Mouse (Mus musculus) left cerebral cortex, postnatal 36 days (tissue): ENCODE data around the gene Asb8. TPM values are rescaled to one million over a fixed set of nuclear protein-coding genes. Genes with fewer than 3 reads are reported as not detected.
A peak's percentile ranks its signal among the peaks of the same experiment; 100 is the strongest.

Source experiments
- DNase-seq, 2 experiments: peaks; one replicate each; pipeline ENCODE4 v3.0.0; 2021 to 2022; ENCODE audit warnings: low spot score in 2 of 2, mixed read lengths in 1 of 2
- intact Hi-C: fragments of 180-260 bp; cut with DNase I; formaldehyde crosslinking; loops from one replicate; pipeline ENCODE4 v1.15.1; 2025
- total RNA-seq, 2 experiments: library from RNA; stranded (reverse); gene quantifications; 2 replicates each; pipeline ENCODE4 v1.2.3; 2021

Gene Asb8
- total RNA-seq, 2 experiments from 2014 or later, result 48.0 to 54.0 TPM

DNA sequence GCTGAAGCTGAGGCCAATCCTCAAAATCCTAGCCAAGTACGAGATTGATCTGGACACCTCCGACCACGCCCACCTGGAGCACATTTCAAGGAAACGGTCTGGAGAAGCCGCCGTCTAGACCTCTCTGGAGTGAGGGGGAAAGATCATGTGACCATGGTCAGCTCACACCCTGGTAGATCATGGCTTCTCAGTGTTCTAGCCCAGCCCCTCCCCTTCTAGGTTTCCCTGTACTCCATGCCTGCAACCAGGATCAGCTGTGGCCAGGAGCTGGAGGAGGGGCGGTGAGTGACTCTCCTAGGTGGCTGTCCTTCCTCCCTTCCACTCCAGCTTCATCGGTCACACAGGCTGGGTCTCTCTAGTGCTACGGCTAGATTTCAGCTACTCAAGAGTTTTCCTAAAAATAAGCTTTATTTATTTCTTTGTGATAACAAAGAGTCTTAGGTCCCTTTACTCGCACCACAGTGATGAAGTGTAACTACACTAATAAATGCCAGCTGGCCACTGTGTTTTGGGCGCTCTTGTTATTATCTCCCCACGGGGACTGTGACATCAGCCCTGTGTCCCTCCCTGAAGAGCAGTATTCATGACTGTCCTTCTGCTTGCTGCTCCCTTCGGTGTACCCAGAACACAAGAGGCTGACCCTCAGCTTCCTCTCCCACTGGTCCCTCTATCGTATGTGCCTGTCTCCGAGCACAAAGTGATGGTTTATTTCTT lies 33.3 kb downstream of the Asb8 start:
- DNase-seq, result no peak
- intact Hi-C loops, result no loop called here

GRCm38 (mm10) chr15:98131451-98131850 lies 34.0 kb downstream of the Asb8 start:
- intact Hi-C loops, result no loop called here
- no peak for DNase-seq

DNA sequence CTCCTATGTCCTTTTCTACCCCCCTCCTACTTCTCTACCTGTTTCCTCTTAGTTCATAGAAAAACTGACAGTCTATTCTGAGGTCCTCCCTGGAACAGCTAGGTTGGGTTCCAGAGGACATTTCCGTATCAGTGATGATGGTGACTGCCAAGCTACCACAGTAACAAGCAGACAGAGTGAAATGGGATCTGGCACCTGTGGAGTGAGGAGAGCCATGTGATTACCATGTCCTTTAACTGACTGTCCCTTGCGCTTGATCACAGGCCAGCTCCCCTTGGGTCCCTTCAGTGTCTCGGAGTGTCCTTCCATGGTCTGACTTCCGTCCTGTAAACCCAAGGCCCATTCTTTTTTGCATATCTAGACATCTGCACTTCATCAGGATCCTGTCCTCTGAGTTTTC lies 34.4 kb downstream of the Asb8 start:
- no peak for DNase-seq
- intact Hi-C loops, result no loop called here

- DNase-seq, result no peak
- intact Hi-C loops, result no loop called here
Observed at GRCm38 (mm10) chr15:98120831-98121230, 44.6 kb downstream of the Asb8 start.

- intact Hi-C loops, result no loop called here
- no peak for DNase-seq
Observed at GRCm38 (mm10) chr15:98119363-98119762, 46.1 kb downstream of the Asb8 start.

GRCm38 (mm10) chr15:98116287-98116686 lies 49.1 kb downstream of the Asb8 start:
- intact Hi-C loops, result no loop called here
- no peak for DNase-seq

- intact Hi-C loops, result no loop called here
- no peak for DNase-seq
Observed at GRCm38 (mm10) chr15:98115779-98116163, 49.7 kb downstream of the Asb8 start.

DNA sequence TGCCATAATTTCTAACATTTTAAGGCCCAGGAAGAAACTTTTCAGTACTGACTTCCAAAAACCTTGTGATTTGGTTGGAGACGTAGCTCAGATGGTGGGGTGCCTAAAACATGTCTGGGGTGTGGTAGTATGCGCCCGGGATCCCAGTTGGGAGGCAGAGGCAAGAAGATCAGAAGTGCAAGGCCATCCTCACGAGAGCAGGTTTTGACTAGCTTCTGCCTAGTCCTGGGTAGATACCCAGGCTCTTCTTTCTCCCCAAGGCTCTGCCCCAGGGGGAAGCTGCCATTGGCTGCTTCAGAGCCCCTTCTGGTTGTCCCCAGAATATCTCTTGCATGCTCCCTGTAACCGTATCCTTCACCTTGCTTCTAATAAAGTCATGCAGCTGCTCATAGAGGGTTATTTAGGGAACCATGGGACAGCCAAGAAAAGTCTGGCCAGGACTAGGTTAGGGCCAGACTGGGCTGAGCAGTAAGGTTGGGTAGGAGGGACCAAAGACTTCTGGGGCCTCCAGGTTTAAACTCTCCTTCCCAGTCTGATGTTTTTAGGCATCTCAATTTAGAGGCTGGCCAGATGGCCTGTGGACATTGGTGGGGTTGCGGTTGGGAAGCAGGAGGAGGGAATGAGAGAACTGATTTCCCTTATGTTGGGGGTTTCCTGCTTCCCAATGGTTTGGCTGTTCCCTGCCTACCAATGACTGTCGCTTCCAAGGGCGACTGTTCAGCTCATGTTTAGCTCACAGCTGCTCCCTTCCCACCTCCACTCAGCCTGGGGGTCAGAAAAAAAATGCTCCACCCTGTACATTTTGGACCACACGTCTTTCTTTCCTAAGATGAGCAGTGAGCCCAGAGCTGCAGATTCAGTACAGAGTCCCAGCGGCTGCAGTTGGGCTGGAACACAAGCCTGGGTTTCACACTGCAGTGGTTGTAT lies 50.3 kb downstream of the Asb8 start:
- no peak for DNase-seq

DNA sequence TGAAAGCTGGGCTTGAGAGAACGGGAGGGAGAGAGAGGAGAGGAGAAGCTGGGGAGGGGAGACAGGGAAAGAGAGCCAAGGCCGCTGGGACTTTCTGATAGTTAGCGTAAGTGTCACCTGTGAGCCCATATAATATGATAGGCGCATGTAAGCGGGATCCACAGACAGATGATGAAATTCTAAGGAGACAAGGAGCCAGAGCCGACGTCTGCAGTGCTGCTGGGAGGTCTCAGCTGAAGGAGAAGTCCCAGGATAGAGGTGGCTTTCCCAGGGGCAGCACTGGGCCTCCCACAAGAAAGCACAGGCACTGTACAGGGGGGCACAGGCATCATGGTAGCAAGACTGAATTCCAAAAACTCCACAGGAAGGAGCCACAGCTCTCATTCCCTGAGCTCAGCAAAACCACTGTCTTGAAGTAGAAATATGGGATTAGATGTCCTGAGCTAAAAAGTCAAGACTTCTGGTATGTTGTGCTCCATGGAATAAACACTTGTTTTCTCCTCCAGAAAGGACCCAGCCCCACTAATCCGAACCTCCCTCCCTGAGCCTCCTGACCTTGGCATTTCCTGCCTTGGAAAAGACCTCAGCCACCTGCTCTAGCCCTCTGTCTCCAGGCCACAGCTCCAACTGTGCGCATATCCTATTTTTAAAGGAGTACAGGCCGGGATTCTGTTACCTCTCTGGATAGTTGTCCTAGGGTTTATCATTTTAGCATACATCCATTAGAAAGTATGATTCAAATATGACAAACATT lies 51.1 kb downstream of the Asb8 start:
- intact Hi-C loops, result no loop called here
- no peak for DNase-seq

More for the DNA sequence above, 50.3 kb downstream of the Asb8 start:
- intact Hi-C loops, result no loop called here

DNA sequence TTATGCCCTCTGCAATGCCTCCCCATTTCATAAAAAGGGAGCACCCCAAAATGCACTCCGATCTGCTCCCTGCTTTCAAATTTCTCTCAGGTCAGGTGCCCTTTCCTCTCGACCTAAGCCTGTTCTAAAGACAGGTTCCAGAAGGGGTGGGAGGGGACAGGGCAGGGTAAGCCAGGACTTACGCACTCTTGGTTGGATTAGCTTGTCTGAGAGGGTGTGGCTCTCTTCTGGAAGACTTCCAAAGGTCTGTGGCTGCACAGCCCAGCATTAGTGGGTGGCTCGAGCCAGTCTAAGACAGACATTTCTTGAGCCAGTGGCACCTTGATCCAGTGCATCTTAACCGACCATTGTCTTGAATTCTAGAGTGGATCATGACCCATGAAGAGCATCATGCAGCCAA lies 53.6 kb downstream of the Asb8 start:
- intact Hi-C loops, result no loop called here
- DNase-seq, result no peak

DNA sequence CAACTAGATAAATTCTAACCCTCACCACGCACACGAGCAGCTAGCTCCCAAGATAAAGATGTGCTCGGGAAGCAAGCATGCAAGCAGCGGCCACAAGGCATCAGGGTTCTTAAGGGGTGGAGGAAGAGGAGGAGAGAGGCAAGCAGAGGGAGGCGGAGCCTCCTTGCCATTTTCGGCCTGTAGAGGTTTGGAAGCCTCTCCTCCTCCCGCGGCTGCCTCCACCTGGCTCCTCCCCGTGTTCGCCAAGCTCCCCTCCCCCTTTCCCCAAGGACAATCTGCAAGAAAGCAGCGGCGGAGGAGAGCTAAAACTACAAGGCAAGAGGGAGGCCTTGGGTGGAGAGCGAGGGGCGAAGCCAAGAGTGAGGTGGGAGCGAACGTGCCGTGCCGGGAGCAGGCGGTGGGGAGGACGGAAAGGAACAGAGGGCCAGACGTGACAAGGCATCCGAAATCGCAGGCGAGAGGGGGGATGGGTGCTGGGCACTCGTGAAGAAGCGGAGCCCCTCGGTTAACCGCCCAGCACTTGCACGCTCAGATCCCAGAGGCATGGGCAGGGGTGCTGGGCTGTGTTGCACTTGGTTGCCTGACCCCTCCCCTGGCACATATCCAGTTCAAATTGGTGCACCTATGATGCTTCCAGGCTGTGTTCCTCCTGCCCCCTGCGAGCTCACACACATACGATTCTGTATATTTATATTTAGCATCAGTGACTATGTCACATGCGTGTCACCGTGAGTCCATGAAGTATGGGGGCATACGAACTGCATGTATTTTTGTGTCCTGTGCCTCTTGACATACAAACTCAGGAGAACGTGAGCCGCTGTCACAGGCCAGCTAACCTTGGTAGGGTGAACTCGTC lies 56.9 kb downstream of the Asb8 start:
- peak; percentile 88 to 90 for DNase-seq
- intact Hi-C loops, result loop anchor here (1.0 to 5.0 kb wide), 2 partner anchors 15 to 39 kb away; partner anchors contain the start of gene Senp1

GRCm38 (mm10) chr15:98107703-98108296 lies 57.6 kb downstream of the Asb8 start:
- intact Hi-C loops, result loop anchor here (1.0 to 5.0 kb wide), 2 partner anchors 14 to 40 kb away; partner anchors contain the start of gene Senp1
- no peak for DNase-seq

DNA sequence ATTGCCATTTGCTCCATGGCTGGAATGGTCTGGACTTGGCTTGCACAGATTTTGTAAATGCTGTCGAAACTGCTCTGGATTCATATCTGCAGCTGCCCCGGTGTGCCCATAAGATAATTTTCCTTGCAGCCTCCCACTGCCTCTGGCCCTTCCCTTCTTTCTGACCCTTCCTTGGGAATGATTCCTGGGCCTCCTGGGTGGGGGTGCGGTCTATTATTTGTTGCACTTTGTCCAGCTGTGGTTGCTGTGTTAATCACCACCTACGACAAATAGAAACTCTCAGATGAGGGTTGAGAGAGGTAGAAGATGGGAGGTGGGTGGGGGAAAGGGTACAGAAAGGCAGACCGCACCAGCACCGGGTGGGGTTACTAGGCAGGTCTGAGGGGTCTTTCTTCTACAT lies 58.2 kb downstream of the Asb8 start:
- intact Hi-C loops, result loop anchor here (5.0 kb wide), 1 partner anchor 40 kb away; no protein-coding TSS in a partner anchor
- DNase-seq, result no peak

DNA sequence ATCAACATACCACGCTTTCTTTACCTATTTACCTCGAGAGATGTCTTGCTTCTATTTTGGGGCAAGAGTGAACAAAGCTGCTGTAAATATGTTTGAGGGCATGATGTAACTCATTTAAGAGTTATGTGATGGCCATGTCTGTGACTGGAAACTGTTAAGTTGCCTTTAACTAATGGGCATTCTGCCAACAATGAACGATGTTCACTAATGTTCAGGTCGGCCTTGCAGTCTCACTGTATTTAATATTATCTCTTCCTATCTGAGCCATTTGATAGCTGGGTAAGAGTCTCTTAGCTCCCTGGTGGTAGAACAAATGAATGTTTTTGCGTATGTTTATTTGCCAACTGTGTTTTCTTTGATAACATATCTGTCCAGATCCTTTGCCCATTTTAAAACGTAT lies 58.9 kb downstream of the Asb8 start:
- intact Hi-C loops, result loop anchor here (5.0 kb wide), 1 partner anchor 41 kb away; no protein-coding TSS in a partner anchor
- DNase-seq, result no peak

DNA sequence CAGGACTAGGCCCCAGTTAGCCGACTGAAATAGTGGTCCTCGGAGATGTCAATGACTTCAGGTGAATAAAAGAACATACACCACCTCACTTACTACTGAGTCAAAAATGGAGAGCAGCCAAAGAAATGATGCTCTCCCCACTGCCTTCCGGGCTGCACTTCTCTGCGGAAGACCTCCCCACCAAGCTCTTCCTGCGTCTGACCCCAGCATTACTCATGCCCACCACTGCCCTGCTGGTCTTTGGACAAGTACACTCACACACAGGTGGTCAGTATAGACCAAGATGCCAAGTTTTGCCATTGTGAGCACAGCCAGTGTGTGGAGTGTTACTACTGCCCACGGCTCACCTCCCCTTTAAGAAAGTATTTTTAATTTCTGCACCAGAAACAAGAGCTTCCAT lies 63.0 kb downstream of the Asb8 start:
- no peak for DNase-seq
- intact Hi-C loops, result no loop called here

- DNase-seq, result no peak
- intact Hi-C loops, result no loop called here
Observed at GRCm38 (mm10) chr15:98098519-98098918, 66.9 kb downstream of the Asb8 start.

DNA sequence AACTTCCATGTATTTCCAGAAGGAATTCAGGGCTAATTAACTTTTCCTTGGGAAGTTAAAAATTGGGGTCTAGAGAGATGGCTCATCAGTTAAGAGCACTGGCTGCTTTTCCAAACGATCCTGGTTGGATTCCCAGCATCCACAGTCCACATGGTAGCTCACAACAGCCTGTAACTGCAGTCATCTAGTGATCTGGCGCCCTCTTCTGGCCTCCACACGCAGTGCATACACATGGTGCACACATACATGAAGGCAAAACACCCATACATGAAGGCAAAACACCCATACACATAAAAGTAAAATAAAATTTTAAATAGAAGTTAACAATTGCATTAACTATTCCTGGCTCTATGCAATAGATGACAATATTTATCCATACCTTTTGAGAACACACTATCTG lies 68.5 kb downstream of the Asb8 start:
- intact Hi-C loops, result no loop called here
- DNase-seq, result no peak

DNA sequence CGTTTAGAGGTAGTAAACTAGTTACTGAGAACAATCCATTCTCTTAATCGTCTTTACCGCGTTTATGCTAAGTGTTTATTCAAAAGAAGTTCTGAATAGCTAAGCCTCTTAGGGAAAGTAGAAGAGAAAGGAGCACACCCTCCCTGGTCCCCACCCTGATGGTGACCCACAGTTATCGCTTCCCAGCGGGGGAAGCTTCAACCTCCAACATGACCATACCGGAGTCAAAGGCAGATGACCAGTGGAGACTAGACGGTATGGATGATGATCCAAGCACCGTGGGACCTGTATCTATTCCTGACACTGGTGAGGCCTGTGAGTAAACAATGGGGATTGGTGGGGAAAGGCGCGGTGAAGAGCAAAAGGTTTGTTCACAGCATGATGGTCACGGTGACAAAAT lies 70.5 kb downstream of the Asb8 start:
- no peak for DNase-seq
- intact Hi-C loops, result loop anchor here (5.0 kb wide), 1 partner anchor 52 kb away; no protein-coding TSS in a partner anchor
